Mouse (Mus musculus): Measurements from ENCODE around the gene Mid1. TPM values are rescaled to one million over a fixed set of nuclear protein-coding genes. Genes with fewer than 3 reads are reported as not detected.

The Mid1 gene
- polyA plus RNA-seq, 1 experiment from 2014 or later, result 4.7 TPM

- TF ChIP-seq CTCF (IDR thresholded peaks at IDR 0.05; ENCODE audit: low read depth), result no peak
- Histone ChIP-seq H3K9ac (ENCODE audit: low read depth, low read length) (peak overlapping the region; percentile 56), H3K36me3 (ENCODE audit: insufficient read depth, low read length) (no peaks in the 10 kb centered on the region), H3K9me3 (replicated peaks; ENCODE audit: low read length) (no peaks in the 10 kb centered on the region), H3K4me1 (replicated peaks; ENCODE audit: insufficient read depth, low read length) (no peaks in the 10 kb centered on the region), H3K27ac (peak overlapping the region; percentile 75), H3K4me2 (ENCODE audit: low read length) (peak overlapping the region; percentile 73), H3K27me3 (ENCODE audit: insufficient read depth, low read length) (no peaks in the 10 kb centered on the region), H3K4me3 (replicated peaks; ENCODE audit: low read depth, low read length) (peak overlapping the region; percentile 45)
- 18% methylated on average over 36 of the region's 36 CpGs for WGBS
- peak; percentile 90 for ATAC-seq (replicated peaks; ENCODE audit: low FRiP score, low read depth)
- DNase-seq (ENCODE audit: low spot score), result peak; percentile 78
These were observed 194.7 kb downstream of the Mid1 start for GRCm38 (mm10) chrX:169879481-169880362.

GRCm38 (mm10) chrX:169880363-169880711 is 195.3 kb downstream of the Mid1 start:
- WGBS, result 24% methylated on average over 13 of the region's 13 CpGs
- H3K9ac ChIP-seq (ENCODE audit: low read depth, low read length), result peak overlapping the region; percentile 56
- peak overlapping the region; percentile 73 for H3K4me2 ChIP-seq (ENCODE audit: low read length)
- ATAC-seq (replicated peaks; ENCODE audit: low FRiP score, low read depth), result no peak
- H3K27ac ChIP-seq, result peak overlapping the region; percentile 75
- no peaks in the 10 kb centered on the region for H3K27me3 ChIP-seq (ENCODE audit: insufficient read depth, low read length)
- H3K36me3 ChIP-seq (ENCODE audit: insufficient read depth, low read length), result no peaks in the 10 kb centered on the region
- DNase-seq (ENCODE audit: low spot score), result no peak
- TF ChIP-seq CTCF (IDR thresholded peaks at IDR 0.05; ENCODE audit: low read depth), result no peak
- no peaks in the 10 kb centered on the region for H3K4me1 ChIP-seq (replicated peaks; ENCODE audit: insufficient read depth, low read length)
- no peaks in the 10 kb centered on the region for H3K9me3 ChIP-seq (replicated peaks; ENCODE audit: low read length)
- peak overlapping the region; percentile 45 for H3K4me3 ChIP-seq (replicated peaks; ENCODE audit: low read depth, low read length)

GRCm38 (mm10) chrX:169880826-169881225 is 195.8 kb downstream of the Mid1 start:
- WGBS, result 28% methylated on average over 10 of the region's 10 CpGs
- no peak for DNase-seq (ENCODE audit: low spot score)

GRCm38 (mm10) chrX:169881253-169882219 is 196.5 kb downstream of the Mid1 start:
- H3K4me1 ChIP-seq (replicated peaks; ENCODE audit: insufficient read depth, low read length), result no peaks in the 10 kb centered on the region
- ATAC-seq (replicated peaks; ENCODE audit: low FRiP score, low read depth), result 0 out of 2 replicates have a peak, but pooled peaks have one; percentile 26
- WGBS, result 49% methylated on average over 10 of the region's 10 CpGs
- H3K4me2 ChIP-seq (ENCODE audit: low read length), result peak overlapping the region; percentile 73
- no peak for TF ChIP-seq CTCF (IDR thresholded peaks at IDR 0.05; ENCODE audit: low read depth)
- no peaks in the 10 kb centered on the region for H3K9me3 ChIP-seq (replicated peaks; ENCODE audit: low read length)
- H3K4me3 ChIP-seq (replicated peaks; ENCODE audit: low read depth, low read length), result peak overlapping the region; percentile 45
- H3K36me3 ChIP-seq (ENCODE audit: insufficient read depth, low read length), result no peaks in the 10 kb centered on the region
- H3K27me3 ChIP-seq (ENCODE audit: insufficient read depth, low read length), result no peaks in the 10 kb centered on the region
- peak overlapping the region; percentile 75 for H3K27ac ChIP-seq
- no peak for DNase-seq (ENCODE audit: low spot score)
- peak overlapping the region; percentile 31; the same call in 1 of the 2 replicates for H3K9ac ChIP-seq (ENCODE audit: low read depth, low read length)

More at GRCm38 (mm10) chrX:169880826-169881225, 195.8 kb downstream of the Mid1 start:
- Histone ChIP-seq H3K27ac (peak overlapping the region; percentile 75), H3K4me2 (ENCODE audit: low read length) (peak overlapping the region; percentile 73), H3K4me3 (replicated peaks; ENCODE audit: low read depth, low read length) (peak overlapping the region; percentile 45), H3K9ac (ENCODE audit: low read depth, low read length) (peak overlapping the region; percentile 31; the same call in 1 of the 2 replicates), H3K9me3 (replicated peaks; ENCODE audit: low read length) (no peaks in the 10 kb centered on the region), H3K27me3 (ENCODE audit: insufficient read depth, low read length) (no peaks in the 10 kb centered on the region), H3K36me3 (ENCODE audit: insufficient read depth, low read length) (no peaks in the 10 kb centered on the region), H3K4me1 (replicated peaks; ENCODE audit: insufficient read depth, low read length) (no peaks in the 10 kb centered on the region)
- no peak for TF ChIP-seq CTCF (IDR thresholded peaks at IDR 0.05; ENCODE audit: low read depth)
- ATAC-seq (replicated peaks; ENCODE audit: low FRiP score, low read depth), result peak; percentile 34; the same call in 1 of the 2 replicates

GRCm38 (mm10) chrX:169882220-169882609 is 197.2 kb downstream of the Mid1 start:
- Histone ChIP-seq H3K36me3 (ENCODE audit: insufficient read depth, low read length) (no peaks in the 10 kb centered on the region), H3K27me3 (ENCODE audit: insufficient read depth, low read length) (no peaks in the 10 kb centered on the region), H3K4me1 (replicated peaks; ENCODE audit: insufficient read depth, low read length) (no peaks in the 10 kb centered on the region), H3K4me3 (replicated peaks; ENCODE audit: low read depth, low read length) (no peak overlapping the region), H3K27ac (no peak overlapping the region), H3K9me3 (replicated peaks; ENCODE audit: low read length) (no peaks in the 10 kb centered on the region), H3K9ac (ENCODE audit: low read depth, low read length) (no peak overlapping the region), H3K4me2 (ENCODE audit: low read length) (no peak overlapping the region; the same call in 1 of the 2 replicates)
- DNase-seq (ENCODE audit: low spot score) (no peak), ATAC-seq (replicated peaks; ENCODE audit: low FRiP score, low read depth) (no peak)
- TF ChIP-seq CTCF (IDR thresholded peaks at IDR 0.05; ENCODE audit: low read depth), result no peak
- 65% methylated on average over 1 of the region's 1 CpGs for WGBS

Data from kidney, postnatal 0 days (tissue).